Mouse (Mus musculus) thymus, adult 18-20 months (tissue): ENCODE results near the gene Ets2.
"Not testable (repeated sequence)": the region's sequence is repeated elsewhere in the genome, so short reads cannot be mapped to it uniquely, and the experiment has no call there.

Source experiments
- DNase-seq, 2 experiments: peaks; one replicate each; pipeline ENCODE4 v3.0.0; 2022; ENCODE audit warnings: mixed read lengths in 2 of 2

Ets2 gene

GRCm38 (mm10) chr16:95702562-95703545 is 979 bp downstream of the Ets2 start:
- DNase-seq = no peak

- DNase-seq = no peak
These were observed 2.1 kb downstream of the Ets2 start for GRCm38 (mm10) chr16:95703958-95704357.

GRCm38 (mm10) chr16:95704662-95705330 is 2.9 kb downstream of the Ets2 start:
- no peak for DNase-seq

GRCm38 (mm10) chr16:95705771-95706170 is 3.9 kb downstream of the Ets2 start:
- DNase-seq = no peak

GRCm38 (mm10) chr16:95708211-95709004 is 6.5 kb downstream of the Ets2 start:
- no peak for DNase-seq

- no peak for DNase-seq
These were observed 7.3 kb downstream of the Ets2 start for GRCm38 (mm10) chr16:95709175-95709574.

- no peak for DNase-seq
These were observed 8.3 kb downstream of the Ets2 start for GRCm38 (mm10) chr16:95710129-95710528.

- no peak for DNase-seq
These were observed 10.2 kb downstream of the Ets2 start for GRCm38 (mm10) chr16:95712121-95712520.

- not testable (repeated sequence) for DNase-seq
These were observed 11.2 kb downstream of the Ets2 start for GRCm38 (mm10) chr16:95713077-95713476.

GRCm38 (mm10) chr16:95715026-95715425 is 13.2 kb downstream of the Ets2 start:
- DNase-seq = no peak

- no peak for DNase-seq
These were observed 14.3 kb downstream of the Ets2 start for GRCm38 (mm10) chr16:95716061-95716706.

GRCm38 (mm10) chr16:95717631-95718030 is 15.8 kb downstream of the Ets2 start:
- no peak for DNase-seq

- no peak for DNase-seq
These were observed 16.2 kb downstream of the Ets2 start for GRCm38 (mm10) chr16:95718119-95718518.

- DNase-seq = no peak
These were observed 18.7 kb downstream of the Ets2 start for GRCm38 (mm10) chr16:95720532-95720931.

GRCm38 (mm10) chr16:95724251-95724650 is 22.4 kb downstream of the Ets2 start:
- no peak for DNase-seq

GRCm38 (mm10) chr16:95724776-95725175 is 22.9 kb downstream of the Ets2 start:
- DNase-seq = no peak

- no peak for DNase-seq
These were observed 24.9 kb downstream of the Ets2 start for GRCm38 (mm10) chr16:95726802-95727201.

GRCm38 (mm10) chr16:95728453-95729435 is 26.9 kb downstream of the Ets2 start:
- DNase-seq = peak in 1 of 2 experiments; percentile 56

GRCm38 (mm10) chr16:95729775-95730174 is 27.9 kb downstream of the Ets2 start:
- DNase-seq = no peak

- no peak for DNase-seq
These were observed 32.9 kb downstream of the Ets2 start for GRCm38 (mm10) chr16:95734785-95735184.

- DNase-seq = no peak
These were observed 34.2 kb downstream of the Ets2 start for GRCm38 (mm10) chr16:95736059-95736458.
